Mouse (Mus musculus) left cerebral cortex, adult 8-10 months (tissue): ENCODE data around the gene Ptpro. TPM values are rescaled to one million over a fixed set of nuclear protein-coding genes. Genes with fewer than 3 reads are reported as not detected.

Experiments
- DNase-seq, 2 experiments: peaks; one replicate each; pipeline ENCODE4 v3.0.0; 2022; ENCODE audit warnings: low spot score in 2 of 2
- total RNA-seq, 4 experiments: library from RNA; stranded (reverse); gene quantifications; 2 replicates each; pipeline ENCODE4 v1.2.4; 2022

The Ptpro gene
- total RNA-seq, 4 experiments from 2014 or later: 21.6 to 31.7 (median 27.7) TPM

DNA sequence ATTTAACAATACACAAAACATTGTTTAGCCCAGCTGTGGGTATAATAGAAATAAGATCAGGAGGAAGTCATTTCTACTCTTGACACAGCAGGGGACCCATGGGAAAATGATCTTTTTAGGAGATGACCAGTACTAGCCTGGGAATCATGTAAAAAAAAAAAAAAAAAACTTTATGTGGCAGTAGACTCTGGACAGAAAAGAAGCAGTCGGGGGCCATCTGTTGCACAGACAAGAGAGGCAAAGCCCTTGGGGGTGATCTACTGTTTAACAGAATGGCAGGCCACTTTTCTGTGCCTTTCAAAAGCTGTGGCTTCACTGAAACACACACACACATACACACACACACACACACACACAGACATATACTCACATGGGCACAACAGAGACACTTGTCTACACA lies 242.7 kb downstream of the Ptpro start:
- DNase-seq: no peak

DNA sequence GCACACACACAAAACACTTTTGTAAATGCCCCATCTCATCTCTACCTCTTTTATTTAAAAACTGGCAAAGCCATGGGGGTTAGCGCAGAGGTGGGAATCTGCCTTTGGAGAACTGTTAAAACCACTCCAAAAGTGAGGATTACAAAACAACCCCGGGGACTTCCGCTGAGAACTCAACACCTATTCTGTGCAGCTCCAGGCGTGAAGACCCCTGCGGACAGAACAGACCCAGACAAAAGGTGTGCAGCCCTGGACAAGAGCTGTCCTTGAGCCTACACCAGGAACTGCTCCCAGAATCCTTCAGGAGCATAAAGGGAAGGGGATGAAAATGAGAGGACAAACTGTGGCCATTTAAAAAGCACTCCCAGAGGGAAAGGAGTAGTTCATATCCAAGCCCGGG lies 243.1 kb downstream of the Ptpro start:
- DNase-seq: no peak

DNA sequence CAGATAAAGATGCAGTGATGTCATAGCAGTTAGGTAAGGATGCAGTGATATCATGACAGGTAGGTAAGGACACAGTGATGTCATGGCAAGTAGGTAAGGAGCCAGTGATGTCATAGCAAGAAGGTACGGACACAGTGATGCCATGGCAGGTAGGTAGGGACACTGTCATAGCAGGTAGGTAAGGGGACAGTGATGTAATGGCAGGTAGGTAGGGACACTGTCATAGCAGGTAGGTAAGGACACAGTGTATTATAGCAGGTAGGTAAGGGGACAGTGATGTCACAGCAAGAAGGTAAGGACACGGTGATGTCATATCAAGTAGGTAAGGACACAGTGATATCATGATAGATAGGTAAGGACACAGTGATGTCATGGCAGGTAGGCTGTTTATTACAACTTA lies 244.4 kb downstream of the Ptpro start:
- no peak for DNase-seq

DNA sequence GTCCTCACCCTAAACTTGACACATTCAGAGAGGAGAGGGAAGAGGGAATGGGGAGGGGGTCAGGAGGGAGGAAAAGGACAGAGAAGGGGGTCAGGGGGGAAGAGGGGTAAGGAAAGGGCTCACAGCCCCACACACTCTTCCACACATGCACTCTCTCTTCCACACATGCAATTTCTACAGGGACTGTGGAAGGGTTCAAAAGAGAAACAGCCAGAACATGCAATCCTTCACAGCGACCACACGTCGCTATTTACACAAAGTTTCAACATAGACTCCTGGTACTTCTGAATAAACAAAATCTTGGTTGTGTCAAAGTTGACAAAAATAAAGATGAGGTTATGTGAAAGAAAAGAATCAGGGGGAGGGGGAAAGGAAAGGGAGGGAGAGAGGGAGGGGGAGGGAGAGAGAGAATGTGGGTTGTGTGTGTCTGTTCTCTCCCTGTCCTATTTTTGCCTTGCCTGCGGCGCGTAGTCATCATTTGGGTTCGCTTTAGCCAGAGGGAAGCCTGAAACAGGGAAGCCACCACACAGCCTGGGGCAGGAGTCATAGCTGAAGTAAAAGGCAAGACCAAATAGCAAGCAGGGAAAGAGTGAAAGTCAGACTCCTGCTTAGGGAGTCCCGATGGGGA lies 245.2 kb downstream of the Ptpro start:
- no peak for DNase-seq

DNA sequence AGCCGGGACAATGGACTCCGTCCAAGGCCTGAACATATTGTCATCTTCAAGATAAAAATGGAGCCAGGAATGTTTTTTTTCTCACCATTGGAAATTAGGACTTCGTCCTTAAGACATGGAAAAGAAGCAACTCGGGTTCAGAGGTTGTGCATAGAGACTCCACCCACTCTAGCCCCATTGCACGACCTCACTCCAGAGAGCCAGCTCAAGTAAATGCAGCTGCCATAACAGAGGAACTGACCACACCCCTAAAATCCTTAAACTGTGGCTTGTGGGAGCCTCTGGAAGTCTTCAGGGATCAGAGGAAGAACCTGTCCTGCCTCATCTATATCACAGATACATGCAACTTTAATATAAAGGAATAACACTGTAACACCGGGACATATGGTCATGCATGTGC lies 246.7 kb downstream of the Ptpro start:
- no peak for DNase-seq

DNA sequence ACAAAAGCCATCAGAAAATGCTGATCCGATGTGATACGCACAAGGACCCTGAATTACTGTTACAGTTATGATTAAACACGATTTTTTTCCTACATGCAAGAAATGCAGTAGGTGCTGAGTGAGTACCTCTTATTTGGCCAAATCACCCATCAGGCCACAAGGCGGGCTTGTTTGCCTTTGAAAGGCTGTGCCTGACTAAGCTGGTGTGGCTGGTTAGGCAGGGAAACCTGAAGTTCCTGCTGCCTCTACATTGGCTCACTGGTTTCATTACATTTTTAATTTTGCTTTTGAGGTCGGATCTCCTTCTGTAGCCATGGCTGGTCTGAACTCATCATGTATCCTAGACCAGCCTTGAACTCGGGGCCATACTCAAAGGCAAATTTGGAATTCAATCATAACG lies 250.9 kb downstream of the Ptpro start:
- no peak for DNase-seq

DNA sequence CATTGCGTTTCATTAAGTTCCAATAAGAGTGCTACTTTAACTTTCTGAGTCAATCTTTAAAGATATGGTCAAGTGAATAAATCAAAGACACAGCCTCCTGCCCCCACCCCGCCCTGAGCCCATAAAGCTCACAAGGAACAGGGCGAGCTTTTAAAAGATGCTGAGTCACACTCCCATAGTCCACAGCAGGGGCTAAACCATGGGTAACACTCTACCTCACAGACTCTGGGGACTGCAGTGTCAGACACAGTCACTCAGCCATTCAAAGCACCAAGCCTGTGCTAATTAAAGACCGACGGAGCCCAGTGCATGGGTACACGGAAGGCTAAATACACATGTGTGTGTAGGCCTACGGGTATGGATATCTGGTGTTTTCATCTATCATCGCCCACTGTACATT lies 251.3 kb downstream of the Ptpro start:
- DNase-seq: no peak

DNA sequence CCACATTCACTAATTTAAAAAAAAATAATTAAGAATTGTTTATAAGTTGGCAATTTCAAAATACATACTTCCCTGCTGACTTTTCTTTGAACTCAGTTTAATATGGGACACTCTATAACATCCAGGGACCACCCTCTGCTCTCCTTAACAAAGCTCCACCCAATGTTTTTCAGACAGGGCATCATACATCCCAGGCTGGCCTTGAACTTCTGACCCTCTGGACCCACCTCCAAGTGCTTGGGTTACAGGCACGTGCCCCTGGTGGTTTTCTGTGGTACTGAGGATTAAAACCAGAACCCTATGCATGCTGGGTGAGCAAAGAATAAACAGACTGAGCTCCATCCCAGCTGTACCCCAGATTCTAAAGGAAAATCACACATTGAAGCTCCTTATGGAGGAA lies 251.9 kb downstream of the Ptpro start:
- no peak for DNase-seq

DNA sequence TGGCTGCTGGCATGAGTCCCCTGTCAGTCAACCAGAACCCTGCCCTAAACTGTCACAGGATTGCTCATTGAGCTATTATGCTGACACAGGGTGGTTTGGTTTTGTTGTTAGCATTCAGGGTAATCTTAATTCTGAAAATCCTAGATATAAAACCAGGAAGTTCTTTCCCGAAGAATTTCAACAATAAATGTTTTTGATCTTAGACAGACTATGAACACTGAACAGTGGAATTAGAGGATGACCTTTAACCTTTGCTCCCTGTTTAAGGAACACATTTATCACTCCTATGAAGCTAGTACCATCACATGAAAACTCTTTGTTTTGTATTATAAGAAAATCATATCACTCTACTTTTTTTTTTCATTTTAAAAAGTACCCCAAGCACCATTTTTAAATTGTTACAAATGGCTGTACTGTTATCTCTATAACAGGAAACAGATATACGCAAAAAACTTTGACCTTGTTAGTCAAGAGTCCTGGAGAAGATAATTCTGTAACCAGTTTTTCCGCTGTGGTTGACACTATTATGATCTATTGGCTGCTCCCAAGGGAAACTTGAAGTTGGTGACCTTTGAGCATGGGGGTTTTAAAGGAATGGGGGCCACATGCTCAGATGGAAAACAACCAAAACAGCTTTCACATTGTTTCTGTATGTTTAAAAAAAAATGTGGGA lies 253.6 kb downstream of the Ptpro start:
- DNase-seq: no peak

DNA sequence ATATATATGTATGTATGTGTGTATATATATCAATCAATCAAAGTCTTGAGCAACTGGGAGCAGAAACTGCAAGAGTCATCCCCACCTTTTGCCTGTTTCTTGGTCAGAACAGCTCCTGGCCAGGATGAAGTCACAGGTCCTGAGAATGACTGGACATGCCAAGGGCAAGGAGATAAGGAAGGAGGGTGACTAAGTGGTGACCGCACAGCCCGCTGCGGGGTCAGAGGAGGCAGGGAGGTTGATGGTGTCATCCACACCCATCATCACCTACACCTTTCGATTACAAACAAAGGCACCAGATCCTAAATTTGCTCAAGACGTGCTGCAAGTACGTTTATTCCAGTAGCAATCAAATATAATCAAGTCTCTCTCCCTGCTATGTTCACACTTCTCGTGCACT lies 254.4 kb downstream of the Ptpro start:
- no peak for DNase-seq

DNA sequence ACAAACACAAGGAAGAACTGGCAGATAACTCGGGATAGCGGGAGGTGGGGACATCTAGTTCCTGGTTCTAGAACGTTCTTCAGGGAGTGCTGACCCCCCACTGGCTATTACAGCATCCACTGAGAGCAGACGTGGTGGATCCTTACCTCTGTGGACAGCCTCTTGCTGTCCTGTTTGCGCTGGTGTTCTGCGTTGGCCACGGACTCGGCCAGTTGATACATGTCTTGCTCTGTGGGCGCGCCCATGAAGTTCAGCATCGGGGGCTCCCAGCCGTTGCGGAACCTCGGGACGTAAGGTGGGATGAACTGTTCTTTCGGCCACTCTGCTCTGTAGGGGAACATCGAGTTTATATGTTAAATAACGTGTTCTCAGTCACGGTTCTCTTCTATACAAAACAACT lies 256.8 kb downstream of the Ptpro start:
- DNase-seq: no peak

DNA sequence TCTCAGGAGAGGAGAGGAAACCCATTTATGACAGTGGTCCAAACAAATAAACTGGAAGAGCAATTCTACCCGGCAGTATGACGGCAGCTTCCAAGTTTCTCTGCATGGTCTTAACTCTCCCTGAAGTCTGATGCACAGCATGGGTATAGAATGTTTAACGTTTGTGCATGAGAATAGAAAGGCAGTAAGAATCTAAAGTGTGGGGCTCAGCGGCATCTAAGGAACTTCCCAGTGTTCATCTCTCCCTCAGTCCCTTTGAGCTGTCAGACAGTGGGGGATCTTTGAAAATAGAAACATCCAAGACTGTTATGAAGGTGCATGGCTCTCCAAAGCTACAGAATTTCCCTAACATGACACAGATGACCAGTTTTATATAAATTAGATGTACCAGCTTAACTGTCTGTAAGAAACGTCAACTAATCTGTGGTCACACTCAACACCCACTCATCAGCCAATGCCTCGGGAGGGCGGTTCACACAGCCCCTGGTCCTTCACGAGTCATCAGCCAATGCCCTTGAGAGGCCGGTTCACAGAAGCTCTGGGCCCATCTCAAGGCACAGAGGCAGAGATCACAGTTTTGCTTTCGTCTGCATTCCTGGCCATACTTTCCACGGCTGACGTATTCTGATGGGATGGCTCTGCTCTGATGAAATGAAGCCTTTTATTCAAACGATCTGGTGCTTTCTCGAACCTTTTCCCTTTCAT lies 257.4 kb downstream of the Ptpro start:
- DNase-seq: no peak

DNA sequence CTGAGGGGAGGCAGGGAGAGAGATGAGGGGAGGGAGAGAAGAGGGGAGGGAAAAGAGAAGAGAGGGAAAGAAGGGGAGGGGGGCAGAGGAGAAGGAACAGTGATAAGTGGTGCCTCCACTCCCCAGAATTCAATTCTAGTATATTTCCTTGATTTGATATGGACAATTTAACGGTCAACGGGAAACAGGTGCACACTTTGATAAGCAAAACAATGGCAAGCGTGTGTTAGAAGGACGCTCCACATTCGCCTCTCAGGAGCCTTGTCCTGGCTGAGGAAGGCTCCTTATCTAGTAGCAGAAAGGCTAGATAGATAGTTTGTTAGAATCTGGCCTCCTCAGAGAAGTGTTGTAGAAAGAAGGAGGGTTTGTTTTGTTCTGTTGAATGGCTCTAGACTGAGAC lies 260.6 kb downstream of the Ptpro start:
- no peak for DNase-seq

Other genes starting within 250 kb of the Ptpro start
- gene Rerg, start 81.8 kb upstream of the Ptpro start, total RNA-seq: 10 to 100 TPM; 13.6 to 17.9 (median 15.1) TPM